Mouse (Mus musculus) ES-E14 (cell line): ENCODE measurements at regions not wholly inside any gene's neighbourhood (a gene's known extent, or its start where the extent isn't known, plus 50 kb on each side); places are given as distances from the start of the nearest gene placed in this dataset.

ENCODE experiments used
- DNase-seq: peaks from one replicate; pipeline ENCODE4 v3.0.0-alpha.2; 2013; ENCODE audit warnings: low read depth, low spot score
- H3K27ac ChIP-seq: 2 replicates; pipeline ENCODE4 v1.5.1; 2012; ENCODE audit warnings: low read depth, mild to moderate bottlenecking, low read length, moderate library complexity, mixed read lengths; ENCODE audit not compliant: poor library complexity, insufficient read depth, severe bottlenecking
- H3K36me3 ChIP-seq: 2 replicates; pipeline ENCODE4 v1.6.1; 2012; ENCODE audit warnings: mild to moderate bottlenecking, low read length, moderate library complexity, mixed read lengths; ENCODE audit not compliant: control insufficient read depth, poor library complexity, insufficient read depth, severe bottlenecking
- H3K4me1 ChIP-seq, 2 experiments: fragments of 150-350 bp in 1 of 2; sonication (generic) in 1 of 2; 2 replicates each; pipeline ENCODE4 v1.6.1; 2012; ENCODE audit warnings: low read length in 2 of 2, mild to moderate bottlenecking in 1 of 2, mixed read lengths in 1 of 2; ENCODE audit not compliant: control insufficient read depth in 2 of 2, insufficient read depth in 2 of 2, poor library complexity in 1 of 2
- H3K4me3 ChIP-seq, 2 experiments: fragments of 150-350 bp in 1 of 2; sonication (generic) in 1 of 2; 2 replicates each; pipeline ENCODE4 v1.5.1; 2012; ENCODE audit warnings: low read length in 2 of 2, low read depth in 1 of 2, mild to moderate bottlenecking in 1 of 2, mixed read lengths in 1 of 2; ENCODE audit not compliant: insufficient read depth in 1 of 2, poor library complexity in 1 of 2, severe bottlenecking in 1 of 2
- H3K9ac ChIP-seq: 2 replicates; pipeline ENCODE4 v1.6.1; 2012; ENCODE audit warnings: low read depth, mild to moderate bottlenecking, low read length, mixed read lengths; ENCODE audit not compliant: poor library complexity, insufficient read depth, severe bottlenecking
- H3K9me3 ChIP-seq: fragments of 150-350 bp; sonication (generic); 2 replicates; pipeline ENCODE4 v1.6.1; 2012; ENCODE audit warnings: low read depth, mild to moderate bottlenecking, low read length; ENCODE audit not compliant: control insufficient read depth, insufficient read depth
- CHD2 ChIP-seq: IDR thresholded peaks from 2 replicates; pipeline ENCODE4 v1.6.1; 2014; ENCODE audit warnings: mild to moderate bottlenecking, low read depth, low read length, inconsistent platforms
- HCFC1 ChIP-seq: IDR thresholded peaks from 2 replicates; pipeline ENCODE4 v1.6.1; 2012; ENCODE audit warnings: low read length, inconsistent platforms, borderline replicate concordance; ENCODE audit not compliant: insufficient read depth
- MAFK ChIP-seq: IDR thresholded peaks from 2 replicates; pipeline ENCODE4 v1.6.1; 2014; ENCODE audit warnings: mild to moderate bottlenecking, low read depth, low read length, inconsistent platforms; ENCODE audit not compliant: insufficient read depth
- ZC3H11A ChIP-seq: IDR thresholded peaks from 2 replicates; pipeline ENCODE4 v1.6.1; 2012; ENCODE audit warnings: low read depth, mild to moderate bottlenecking, inconsistent platforms, low read length, borderline replicate concordance
- ZNF384 ChIP-seq: IDR thresholded peaks from 2 replicates; pipeline ENCODE4 v1.6.1; 2012; ENCODE audit warnings: low read depth, low read length, inconsistent platforms
- in situ Hi-C, 2 experiments: fragments of 600-800 bp; cut with MboI; formaldehyde crosslinking; loops; one replicate each; pipeline ENCODE4 v1.15.1; 2025; ENCODE audit warnings: low sequenced_read_pairs in 2 of 2, inconsistent platforms in 1 of 2; ENCODE audit not compliant: unreplicated experiment in 2 of 2

DNA sequence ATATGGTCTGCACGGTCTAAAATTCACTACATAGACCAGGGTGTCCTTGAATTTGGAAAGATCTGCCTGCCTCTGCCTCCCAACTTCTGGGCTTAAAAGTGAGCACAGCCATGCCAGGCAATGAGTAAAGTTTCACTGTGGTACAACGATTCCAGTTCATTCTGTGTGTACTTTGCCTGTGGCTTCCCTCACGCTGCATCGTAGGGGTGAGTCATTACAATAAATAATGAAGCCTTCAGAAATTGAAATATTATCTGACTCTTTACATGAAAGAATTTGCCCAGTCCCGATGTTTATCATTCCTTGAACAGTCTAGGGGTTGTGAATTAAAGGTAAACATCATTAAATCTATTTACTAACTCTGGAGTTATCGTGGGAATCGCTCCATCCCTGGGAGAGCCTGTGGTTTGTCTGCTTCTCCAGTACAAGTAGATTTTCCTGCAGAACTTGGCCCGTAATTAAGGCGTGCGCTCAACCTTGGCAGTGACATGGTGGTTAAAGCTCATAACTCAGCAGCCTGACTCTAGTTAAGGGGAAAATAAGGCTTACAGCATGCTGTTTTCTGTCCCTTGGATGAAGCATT is 174.7 kb upstream of the Rhobtb1 start:
- no peak for DNase-seq
- H3K4me1 ChIP-seq, result no peaks in the 10 kb centered on the region
- TF ChIP-seq ZC3H11A, result no peak
- TF ChIP-seq HCFC1, result no peak
- no peak for TF ChIP-seq CHD2
- no peak for TF ChIP-seq MAFK
- no peak for TF ChIP-seq ZNF384
- H3K9me3 ChIP-seq, result no peaks in the 10 kb centered on the region
- no peak overlapping the region for H3K9ac ChIP-seq
- no peaks in the 10 kb centered on the region for H3K36me3 ChIP-seq
- in situ Hi-C loops, result no loop called here
- H3K27ac ChIP-seq, result no peak overlapping the region
- H3K4me3 ChIP-seq, result no peak overlapping the region

DNA sequence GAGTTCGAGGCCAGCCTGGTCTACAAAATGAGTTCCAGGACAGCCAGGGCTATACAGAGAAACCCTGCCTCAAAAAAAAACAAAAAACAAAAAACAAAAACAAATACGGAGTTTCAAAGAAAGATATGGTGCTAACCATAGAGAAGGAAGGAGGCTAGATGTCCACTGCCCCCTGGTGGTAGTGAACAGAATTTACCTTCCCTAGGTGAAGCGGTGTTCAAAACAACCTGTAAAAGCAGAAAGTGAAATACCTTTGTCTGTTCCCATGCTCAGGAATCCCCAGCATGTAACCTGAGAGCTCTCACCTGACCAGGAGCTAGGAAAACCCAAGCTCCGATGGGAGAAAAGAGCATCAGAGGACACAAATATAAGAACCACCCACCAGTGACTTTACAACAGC is 173.1 kb upstream of the Rhobtb1 start:
- Histone ChIP-seq H3K27ac (no peak overlapping the region), H3K4me3 (no peak overlapping the region), H3K9ac (no peak overlapping the region), H3K9me3 (no peaks in the 10 kb centered on the region), H3K4me1 (no peaks in the 10 kb centered on the region), H3K36me3 (no peaks in the 10 kb centered on the region)
- in situ Hi-C loops, result no loop called here
- DNase-seq, result peak; percentile 51
- TF ChIP-seq ZNF384, result no peak
- no peak for TF ChIP-seq HCFC1
- TF ChIP-seq MAFK, result no peak
- TF ChIP-seq ZC3H11A, result peak; percentile 30; the same call in 1 of the 2 replicates
- no peak for TF ChIP-seq CHD2

DNA sequence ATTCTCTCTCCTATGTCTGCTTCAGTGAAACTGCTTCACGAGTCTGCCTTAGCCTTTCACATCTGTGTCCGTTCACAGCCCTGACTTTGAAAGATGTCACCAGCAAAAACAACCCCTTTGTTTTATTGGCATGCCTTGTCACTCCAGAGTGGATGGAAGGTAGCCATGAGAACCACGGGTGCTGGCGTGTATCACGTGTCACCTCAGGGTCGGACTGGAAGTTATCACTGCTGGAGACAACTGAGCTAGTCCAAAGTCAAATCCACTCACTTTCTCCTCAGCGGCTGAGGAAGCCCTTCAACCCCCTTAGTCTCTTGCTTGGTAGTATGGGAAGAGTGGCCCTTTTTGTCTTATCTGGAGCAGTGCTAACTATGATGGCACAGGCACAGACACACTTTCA is 171.3 kb upstream of the Rhobtb1 start:
- Histone ChIP-seq H3K9me3 (no peaks in the 10 kb centered on the region), H3K4me1 (no peaks in the 10 kb centered on the region), H3K4me3 (no peak overlapping the region), H3K27ac (no peak overlapping the region), H3K36me3 (no peaks in the 10 kb centered on the region), H3K9ac (no peak overlapping the region)
- in situ Hi-C loops, result no loop called here
- no peak for TF ChIP-seq HCFC1
- no peak for TF ChIP-seq ZNF384
- TF ChIP-seq ZC3H11A, result no peak
- TF ChIP-seq CHD2, result no peak
- TF ChIP-seq MAFK, result no peak
- DNase-seq, result no peak

DNA sequence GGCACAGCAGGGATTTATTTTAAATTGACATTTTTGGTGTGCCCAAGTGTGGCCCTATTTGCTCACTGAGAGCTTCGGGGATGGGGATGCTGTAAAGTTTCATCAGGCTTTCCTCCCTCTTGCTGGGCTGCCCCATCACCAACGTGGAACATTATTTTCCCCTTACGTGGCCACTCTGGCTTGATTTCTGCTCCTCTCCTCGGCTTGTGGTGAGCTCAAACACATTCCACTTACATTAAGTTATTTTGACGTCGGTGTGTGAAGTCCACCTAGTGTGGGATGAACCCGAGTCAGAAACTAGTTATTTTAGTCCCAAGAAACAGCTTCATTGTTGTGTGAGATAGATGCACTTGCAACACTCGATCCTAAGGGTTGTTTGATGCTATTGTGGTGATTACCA is 168.9 kb upstream of the Rhobtb1 start:
- no peak for DNase-seq
- no peak overlapping the region for H3K9ac ChIP-seq
- no peak overlapping the region for H3K27ac ChIP-seq
- no peaks in the 10 kb centered on the region for H3K36me3 ChIP-seq
- TF ChIP-seq MAFK (no peak), CHD2 (no peak), ZC3H11A (no peak)
- H3K4me3 ChIP-seq, result no peak overlapping the region
- no peaks in the 10 kb centered on the region for H3K9me3 ChIP-seq
- no peaks in the 10 kb centered on the region for H3K4me1 ChIP-seq
- in situ Hi-C loops, result no loop called here

DNA sequence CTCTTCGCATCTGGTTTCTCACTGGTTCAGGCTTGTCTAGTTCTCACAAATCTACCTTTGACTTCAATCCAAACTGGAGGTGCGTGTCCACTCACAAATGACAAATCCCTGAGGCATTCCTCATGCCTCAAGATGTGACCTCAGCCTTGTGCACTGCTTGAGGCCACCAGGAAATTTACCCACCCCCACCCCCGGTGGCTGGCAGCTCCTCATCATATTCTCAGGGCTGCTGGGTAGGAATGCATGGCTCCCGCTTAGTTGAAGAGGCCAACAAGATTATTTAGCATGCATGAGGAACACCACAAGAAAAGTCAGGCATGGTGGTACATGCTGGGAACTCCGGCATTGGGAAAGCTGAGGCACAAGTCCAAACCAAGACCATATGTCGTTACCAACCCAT is 160.7 kb upstream of the Rhobtb1 start:
- H3K27ac ChIP-seq, result no peak overlapping the region
- TF ChIP-seq ZC3H11A (no peak), MAFK (no peak), HCFC1 (no peak), CHD2 (no peak), ZNF384 (no peak)
- H3K36me3 ChIP-seq, result no peaks in the 10 kb centered on the region
- H3K9me3 ChIP-seq, result no peaks in the 10 kb centered on the region
- H3K4me3 ChIP-seq, result no peak overlapping the region
- H3K9ac ChIP-seq, result no peak overlapping the region
- in situ Hi-C loops, result no loop called here
- H3K4me1 ChIP-seq, result no peaks in the 10 kb centered on the region
- no peak for DNase-seq
